Mouse (Mus musculus) bone marrow, adult 2 months (tissue): Measurements from ENCODE around the gene Tssk4.

Experiments used
- CTCF ChIP-seq: fragments of 200-500 bp; IDR thresholded peaks from 2 replicates; pipeline ENCODE4 v1.5.1; 2011; ENCODE audit warnings: low read length, control low read depth; ENCODE audit not compliant: control insufficient read depth, insufficient read depth
- POLR2A ChIP-seq: fragments of 200-500 bp; IDR thresholded peaks from 2 replicates; pipeline ENCODE4 v1.6.1; 2011; ENCODE audit warnings: low read depth, mild to moderate bottlenecking, control low read depth, low read length, borderline replicate concordance; ENCODE audit not compliant: control insufficient read depth

GRCm38 (mm10) chr14:55697226-55697625, 47.2 kb downstream of the Tssk4 start:
- no peak for TF ChIP-seq CTCF
- TF ChIP-seq POLR2A = no peak
